Mouse (Mus musculus) large intestine, adult 2 months (tissue): ENCODE measurements at regions not wholly inside any gene's neighbourhood (a gene's known extent, or its start where the extent isn't known, plus 50 kb on each side); places are given as distances from the start of the nearest gene placed in this dataset.

Source experiments
- DNase-seq: peaks from one replicate; pipeline ENCODE4 v3.0.0-alpha.2; 2012; ENCODE audit warnings: low read depth, low spot score
- WGBS: fragments of 180-500 bp; shearing (Covaris S2); methylation state at CpG from one replicate; pipeline ENCODE4 v1.1.7; 2018; 5-methylcytosine and 5-hydroxymethylcytosine counted together

DNA sequence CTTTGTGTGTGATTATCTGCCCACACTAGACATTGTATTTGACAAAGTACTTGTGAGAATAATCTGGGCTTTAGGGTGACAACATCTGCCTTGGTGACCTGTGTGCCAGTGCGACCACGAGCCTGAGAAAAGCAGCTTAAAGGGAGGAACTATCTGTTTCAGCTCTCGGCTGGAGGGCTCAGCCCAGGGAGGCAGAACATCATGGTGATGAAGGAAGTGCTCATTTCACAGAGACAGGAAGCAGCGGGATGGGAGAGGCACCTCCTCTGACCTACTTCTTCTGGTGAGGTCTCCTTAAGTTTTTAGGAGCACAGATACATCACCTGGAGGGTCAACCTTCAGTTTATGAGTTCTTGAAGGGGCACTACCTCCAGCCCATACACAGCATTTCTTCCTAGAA, 89.8 kb downstream of the Kif26a start:
- DNase-seq = no peak
- 64% methylated on average over 4 of the region's 4 CpGs for WGBS

DNA sequence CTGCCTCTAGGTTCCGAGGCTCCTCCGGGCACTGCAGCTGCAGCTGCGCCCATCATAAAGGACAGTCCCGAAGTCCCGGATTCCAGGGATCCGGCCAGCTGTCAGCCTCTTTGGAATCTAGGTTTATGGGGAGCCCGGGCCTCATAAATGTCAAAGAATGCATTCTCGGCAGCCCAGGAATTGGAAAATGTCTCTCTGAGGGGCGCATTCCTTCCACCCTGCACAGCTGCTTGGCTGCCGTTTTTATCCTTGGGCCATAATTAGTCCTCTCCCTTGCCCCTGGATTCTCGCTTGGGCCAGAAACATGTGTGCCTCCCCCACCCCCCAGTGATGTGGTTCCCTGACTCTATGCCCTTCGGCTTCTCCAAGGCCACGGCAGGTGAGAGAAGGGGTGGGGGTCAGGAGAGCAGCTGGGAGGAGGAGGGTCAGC, 91.1 kb downstream of the Kif26a start:
- DNase-seq = no peak
- 12% methylated on average over 13 of the region's 13 CpGs for WGBS

DNA sequence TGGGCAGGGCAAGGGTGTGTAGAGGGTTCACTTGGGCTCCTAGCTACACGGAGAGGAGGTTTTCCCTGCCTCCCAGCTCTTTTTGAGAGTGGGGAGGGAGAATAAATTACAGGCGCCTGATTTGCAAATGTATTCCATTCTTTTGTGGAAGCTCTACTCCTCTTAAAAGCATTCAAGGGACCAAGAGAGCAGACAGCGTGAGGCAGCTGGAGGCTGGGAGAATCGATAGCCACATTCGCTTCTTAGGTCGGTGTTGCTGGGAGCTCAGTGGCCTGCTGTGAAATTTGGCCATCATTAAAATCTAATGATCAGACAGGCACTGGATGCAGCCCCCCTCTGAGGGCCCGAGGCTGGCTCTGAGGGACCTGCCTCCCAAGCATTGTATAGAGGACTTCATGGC, 92.8 kb downstream of the Kif26a start:
- 57% methylated on average over 7 of the region's 7 CpGs for WGBS
- no peak for DNase-seq

DNA sequence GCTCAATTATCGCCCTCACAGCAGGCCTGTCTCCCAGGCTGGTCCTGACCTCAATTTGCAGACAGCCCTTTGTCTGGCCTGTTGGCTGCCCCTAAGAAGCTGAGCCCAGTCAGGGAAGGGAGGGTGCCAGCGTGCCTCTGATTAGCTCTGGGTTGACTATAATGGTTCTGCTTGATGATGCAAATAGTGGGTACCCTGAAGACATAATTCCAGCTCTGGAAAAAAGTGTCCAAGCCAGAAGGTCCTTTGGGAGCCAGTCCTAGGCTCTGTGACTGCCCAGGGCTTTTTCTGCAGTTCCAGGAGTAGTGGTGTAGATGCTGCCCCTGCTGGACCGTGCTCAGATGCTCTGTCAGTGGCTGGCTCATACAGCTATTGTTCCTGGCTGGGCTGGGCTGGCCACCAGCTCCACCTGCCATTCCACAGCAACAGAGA, 95.7 kb downstream of the Kif26a start:
- no peak for DNase-seq

DNA sequence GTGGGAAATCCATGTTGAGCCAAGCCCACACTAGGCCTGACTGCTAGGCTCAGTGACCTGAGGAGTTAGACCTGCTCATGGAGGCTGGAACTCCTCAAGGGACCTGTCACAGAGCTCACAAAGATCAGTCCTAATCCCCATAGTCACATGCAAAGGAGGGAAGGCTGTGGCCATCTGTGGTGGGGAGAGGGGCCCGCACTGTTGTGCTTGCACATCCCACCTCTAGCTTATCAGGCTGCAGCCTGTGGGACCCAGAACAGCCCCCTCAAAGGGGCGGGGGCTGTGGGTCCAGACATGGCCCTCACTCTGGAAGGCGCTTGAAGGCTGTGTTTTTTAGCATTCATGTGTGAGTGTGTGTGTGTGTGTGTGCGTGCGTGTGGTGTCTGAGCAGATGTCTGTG, 97.2 kb downstream of the Kif26a start:
- no peak for DNase-seq
- WGBS = 81% methylated on average over 5 of the region's 5 CpGs

More for the DNA sequence above, 95.7 kb downstream of the Kif26a start:
- WGBS = 22% methylated on average over 3 of the region's 3 CpGs

DNA sequence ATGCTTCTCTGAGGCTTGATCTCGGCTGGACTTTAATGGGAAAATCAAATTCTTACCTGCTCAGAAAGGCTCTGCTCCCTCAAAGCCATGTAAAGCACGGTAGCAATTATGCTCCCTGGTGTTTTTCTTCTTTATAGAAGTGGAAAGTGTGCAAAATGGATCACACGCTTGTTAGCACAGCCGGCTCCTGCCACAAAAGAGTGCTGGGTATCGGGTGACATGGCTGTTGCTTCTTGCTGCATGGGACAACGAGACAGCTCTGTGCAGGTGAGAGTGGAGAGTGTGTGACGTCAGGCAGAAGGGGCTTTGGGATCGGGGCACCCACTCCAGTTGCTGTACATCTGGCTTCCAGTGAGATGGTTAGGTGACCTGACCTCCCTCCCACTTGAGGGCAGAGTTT, 104.9 kb downstream of the Kif26a start:
- 64% methylated on average over 8 of the region's 8 CpGs for WGBS
- DNase-seq = no peak

DNA sequence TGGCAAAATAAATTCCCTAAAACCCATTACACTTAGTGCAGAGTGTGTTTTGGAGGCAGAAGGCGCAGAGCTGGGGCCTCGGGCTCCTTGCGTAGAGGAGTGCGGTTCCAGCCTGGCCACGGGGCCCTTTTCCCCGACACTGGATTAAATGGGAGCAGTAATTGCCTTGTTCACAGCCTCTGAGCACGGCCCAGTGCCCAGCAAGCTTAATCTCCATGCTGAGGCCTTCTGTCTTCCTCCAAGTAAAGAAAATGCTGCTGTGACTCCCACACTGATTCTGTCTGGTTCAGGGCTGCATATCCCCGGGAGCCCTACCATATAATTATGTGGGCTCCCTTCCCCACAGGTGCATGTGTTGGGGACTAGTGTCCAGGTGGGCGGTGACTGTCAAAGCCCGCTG, 107.5 kb downstream of the Kif26a start:
- no peak for DNase-seq
- whole genome bisulfite sequencing = 67% methylated on average over 10 of the region's 10 CpGs

DNA sequence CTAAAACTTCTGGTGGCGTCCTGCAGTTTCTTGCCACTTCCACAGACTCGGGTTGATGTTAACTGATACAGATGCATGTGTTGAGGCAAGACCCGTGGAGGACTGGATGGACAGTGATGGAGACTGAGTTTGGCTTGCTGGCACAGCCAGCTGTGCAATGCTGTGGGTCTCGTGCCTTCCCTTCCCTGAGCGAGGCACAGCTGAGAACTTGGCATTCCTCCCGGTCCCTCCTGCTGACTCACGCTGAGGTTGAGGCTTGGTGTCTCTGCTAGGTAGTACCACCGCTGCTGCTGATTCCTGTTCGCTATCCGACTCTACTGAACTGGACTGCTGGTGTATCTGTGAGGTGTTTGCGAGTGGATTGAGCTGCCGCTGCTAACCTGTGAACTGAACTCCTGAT, 109.2 kb downstream of the Kif26a start:
- no peak for DNase-seq

DNA sequence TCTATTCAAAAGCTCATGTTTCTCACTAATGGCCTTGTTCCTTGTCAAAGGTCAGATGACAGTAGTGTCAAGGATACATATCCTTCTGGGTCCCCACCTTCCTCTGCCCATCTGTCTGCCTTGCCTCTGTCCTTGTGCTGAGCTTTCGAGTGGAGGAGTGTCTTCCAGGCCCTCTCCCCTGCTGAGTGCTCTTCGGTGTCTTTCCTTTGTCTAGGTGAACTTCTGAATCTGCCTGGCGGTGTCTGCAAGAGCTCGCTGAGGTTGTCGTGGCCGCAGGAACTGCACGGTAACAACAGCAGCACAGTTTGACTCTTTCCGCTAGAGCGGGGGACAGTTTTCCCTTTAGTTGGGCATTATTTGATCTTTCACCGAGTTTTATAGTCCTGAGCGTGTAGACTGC, 111.7 kb downstream of the Kif26a start:
- 62% methylated on average over 11 of the region's 11 CpGs for WGBS
- DNase-seq = no peak

More for the DNA sequence above, 109.2 kb downstream of the Kif26a start:
- 75% methylated on average over 12 of the region's 12 CpGs for WGBS

DNA sequence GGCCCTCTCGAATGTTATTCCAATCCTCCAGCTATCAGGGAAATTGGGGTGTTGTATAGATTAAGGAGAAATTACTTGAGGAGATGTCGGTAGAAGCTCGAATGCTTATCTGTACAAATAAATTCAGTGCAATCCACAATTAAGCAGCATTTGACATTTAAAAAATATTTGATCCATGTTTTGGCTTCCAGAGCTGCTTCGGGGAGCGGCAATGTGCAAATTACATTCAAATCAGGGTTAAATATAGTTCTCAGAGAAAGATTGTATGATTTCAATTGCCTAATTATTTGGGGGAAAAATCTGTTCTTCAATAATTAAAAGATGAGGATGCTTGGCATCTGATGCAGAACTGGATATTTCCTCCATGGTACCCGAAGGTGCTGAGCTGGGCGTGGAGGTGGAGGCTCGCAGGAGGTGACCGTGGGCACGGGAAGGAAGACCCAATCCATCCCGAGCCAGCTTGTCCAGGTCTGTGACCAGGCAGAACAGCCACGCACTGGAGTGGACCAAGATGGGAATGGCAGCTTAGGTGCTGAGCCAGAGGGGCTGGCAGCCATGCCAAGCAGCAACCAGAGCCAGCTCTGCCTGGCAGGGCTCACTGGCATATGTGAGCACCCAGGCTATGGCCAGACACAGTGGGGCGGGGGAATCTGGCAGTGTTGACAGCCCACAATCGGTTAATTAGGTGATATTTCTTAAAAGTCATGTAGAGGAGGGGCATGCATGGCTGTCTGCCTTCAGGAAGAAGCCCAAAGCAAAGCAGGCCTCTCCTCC, 117.5 kb downstream of the Kif26a start:
- WGBS = 81% methylated on average over 14 of the region's 14 CpGs
- DNase-seq = no peak

DNA sequence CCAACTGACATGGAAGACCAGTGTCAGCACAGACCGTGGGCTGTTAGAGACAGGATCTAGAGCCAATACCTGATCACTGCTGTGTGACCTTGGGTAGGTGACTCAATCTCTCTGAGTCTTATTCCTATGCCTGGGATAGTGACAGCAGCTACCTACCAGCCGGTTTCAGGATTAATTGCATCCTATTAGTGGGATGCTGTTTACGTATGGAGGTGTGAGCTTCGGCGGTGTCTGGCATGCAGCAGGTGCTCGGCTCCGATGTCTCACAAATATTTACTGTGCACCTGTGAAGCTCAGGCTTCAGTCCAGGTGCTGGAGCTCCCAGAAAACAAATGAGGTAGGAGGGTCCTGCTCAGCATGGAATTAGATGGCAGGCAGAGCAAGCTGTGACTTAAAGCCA, 118.2 kb downstream of the Kif26a start:
- 50% methylated on average over 7 of the region's 7 CpGs for WGBS
- no peak for DNase-seq

DNA sequence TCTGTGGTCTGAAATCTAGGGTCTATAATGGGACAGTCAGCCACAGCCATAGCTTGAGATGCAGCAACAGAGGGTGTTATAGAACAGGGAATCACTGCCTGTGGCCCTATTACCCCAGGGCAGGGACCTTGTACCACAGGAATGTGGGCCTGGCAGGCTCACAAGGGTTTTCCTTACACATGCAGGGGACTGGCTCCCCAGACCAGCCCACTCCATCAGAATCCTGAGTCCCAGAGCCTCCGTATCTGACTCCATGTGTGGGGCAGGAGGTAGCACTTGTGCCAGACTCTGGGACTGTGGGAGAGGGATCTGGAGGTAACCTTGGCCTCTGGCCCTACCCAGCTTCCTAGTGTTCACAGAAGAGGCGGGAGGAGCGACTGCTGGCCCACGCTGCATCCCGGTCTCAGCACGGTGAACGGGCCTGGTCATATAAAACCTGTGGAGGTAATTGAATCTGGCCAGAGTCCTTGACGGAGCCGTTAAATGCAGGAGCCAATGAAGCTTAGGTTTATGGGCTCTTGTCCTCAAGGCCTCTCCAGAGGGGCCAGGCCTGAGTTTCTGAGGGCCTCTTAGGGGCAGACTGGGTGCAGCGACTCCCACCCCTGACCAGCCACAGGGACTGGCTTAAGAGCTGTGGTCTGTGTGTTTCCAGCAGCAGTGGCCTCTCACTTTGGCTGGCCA, 119.4 kb downstream of the Kif26a start:
- no peak for DNase-seq
- 25% methylated on average over 10 of the region's 10 CpGs for WGBS

DNA sequence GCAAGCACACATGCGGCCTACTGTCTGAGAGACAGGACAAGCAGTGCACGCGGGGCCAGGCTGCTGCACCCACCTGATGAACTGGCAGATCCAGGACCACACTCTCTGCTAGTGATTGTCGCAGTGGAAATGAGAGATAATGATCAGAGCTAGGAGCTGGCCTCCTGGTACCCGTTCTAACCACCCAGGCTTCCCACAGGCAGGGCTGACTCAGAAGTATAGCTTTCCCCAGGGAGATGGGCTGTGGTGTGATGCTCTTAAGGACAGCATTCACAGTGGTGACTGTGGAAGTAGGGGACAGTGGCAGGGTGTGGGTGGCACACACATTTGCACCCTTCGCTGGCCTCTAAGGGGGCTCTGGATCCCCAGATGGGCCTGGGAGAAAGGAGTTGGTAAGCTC, 128.0 kb downstream of the Kif26a start:
- DNase-seq = no peak
- 75% methylated on average over 6 of the region's 6 CpGs for WGBS

DNA sequence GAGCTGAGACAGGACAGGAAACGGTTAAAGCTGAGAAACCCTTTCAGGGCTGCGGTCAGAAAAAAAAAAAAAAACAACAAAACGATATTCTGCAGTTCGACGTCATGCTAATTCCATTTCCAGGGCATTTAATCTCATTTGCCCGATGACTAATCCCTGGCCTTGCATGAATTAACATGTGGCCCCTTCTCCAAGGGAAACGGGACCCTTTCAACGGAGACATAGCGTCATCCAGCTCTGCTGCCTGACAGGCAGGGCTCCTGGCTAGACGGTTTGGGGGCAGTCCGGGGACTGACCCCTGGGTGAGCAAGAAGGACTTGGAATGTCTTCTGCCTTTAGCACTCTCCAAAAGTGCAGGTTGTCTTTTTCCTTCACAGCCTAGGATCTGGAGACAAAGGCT, 128.7 kb downstream of the Kif26a start:
- 42% methylated on average over 11 of the region's 11 CpGs for WGBS
- DNase-seq = no peak

DNA sequence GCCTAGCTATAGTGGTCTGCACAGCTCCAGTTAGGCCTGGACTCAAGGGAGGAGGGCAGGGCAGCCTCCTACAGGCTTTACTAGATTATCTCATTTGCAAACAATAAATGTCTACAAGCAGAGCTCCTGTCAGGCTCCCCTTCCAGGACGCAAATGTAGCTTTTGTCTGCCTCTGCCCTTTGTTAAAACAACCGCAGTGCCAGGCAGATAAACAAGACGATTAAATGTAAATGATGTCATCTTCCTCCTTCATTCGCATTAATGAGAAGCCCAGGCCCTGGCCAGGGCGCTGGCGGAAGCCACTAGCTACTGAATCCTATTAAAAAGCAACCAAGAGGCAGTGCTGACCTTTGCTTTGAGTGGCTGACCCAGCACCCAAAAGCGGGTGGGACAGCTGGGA, 130.6 kb downstream of the Kif26a start:
- DNase-seq = no peak
- WGBS = 28% methylated on average over 7 of the region's 7 CpGs

DNA sequence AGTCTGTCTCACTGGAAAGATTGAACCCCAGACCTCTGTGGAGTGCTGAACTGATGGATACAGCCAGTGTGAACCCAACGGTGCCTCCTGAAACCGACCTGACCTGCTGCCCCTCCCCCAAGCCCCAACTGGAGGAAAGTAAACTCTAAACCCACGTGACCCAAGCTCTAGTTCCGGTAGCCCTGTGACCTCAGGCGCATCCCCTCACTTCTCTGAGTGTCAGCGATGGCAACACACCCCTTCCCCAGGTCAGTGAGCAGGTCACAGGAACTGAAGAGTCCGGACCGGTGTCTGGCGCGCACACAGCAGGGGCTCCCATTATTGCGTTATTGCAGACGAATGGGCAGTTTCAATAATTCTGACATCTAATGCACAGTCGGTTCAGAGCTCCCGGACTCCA, 131.5 kb downstream of the Kif26a start:
- DNase-seq = no peak
- 63% methylated on average over 14 of the region's 14 CpGs for WGBS

DNA sequence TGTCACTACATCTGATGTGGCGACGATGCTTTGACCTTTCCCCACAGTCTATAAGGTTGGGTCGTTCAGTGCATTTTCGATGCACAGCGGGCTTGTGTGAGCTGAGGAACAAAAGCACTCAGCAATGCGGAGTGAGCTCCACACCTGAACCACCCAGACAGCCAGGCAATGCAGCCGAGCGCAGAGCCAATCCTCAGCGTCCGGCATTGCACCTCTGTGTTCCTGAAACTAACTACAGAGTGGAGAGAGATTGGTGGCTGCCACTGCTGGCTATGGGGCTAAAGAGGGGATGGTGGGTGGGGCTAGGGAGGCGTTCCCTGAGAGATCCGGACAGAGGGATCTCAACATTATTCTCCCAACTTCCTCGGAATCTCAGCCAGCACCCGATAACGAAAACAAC, 139.1 kb downstream of the Kif26a start:
- WGBS = 40% methylated on average over 15 of the region's 15 CpGs
- DNase-seq = no peak

DNA sequence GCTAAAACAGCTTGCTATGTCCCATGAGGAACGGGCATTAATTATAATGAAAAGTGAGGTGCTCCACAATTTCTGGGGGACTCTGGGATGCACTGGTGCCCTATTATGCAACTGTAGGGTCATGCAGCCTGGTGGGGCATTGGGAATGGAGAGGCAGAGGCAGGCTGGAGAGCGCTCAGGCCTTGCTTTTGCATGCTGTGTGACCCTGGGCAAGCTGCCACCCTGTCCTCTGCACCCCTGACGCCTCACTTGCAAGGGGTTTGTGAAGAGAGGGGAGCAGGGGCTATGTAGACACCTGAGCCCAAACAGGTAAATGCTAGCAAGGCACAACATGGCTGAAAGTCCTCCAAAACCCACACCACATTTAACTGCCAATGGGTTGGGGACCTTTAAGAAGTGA, 142.8 kb downstream of the Kif26a start:
- no peak for DNase-seq
- 81% methylated on average over 3 of the region's 3 CpGs for WGBS

DNA sequence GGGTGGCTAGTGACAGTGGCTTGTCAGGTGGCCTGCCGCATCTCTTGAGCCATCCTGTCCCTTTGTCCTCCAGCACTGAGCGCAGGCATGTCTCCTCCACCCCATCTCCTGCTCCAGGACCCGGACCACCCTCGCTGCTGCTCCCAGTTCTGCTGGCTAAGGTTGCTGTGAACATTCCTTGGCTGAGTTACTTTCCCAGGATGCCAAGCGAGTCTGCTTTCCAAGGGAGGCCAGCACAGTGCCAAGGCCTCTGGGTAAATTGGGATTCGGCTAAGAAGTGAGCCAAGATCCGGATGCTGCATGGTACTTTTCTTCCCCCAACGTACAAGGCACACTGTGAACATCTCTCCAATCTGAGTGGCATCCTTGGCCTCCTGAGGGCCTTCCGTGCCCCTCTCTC, 144.3 kb downstream of the Kif26a start:
- WGBS = 86% methylated on average over 9 of the region's 9 CpGs
- DNase-seq = no peak

DNA sequence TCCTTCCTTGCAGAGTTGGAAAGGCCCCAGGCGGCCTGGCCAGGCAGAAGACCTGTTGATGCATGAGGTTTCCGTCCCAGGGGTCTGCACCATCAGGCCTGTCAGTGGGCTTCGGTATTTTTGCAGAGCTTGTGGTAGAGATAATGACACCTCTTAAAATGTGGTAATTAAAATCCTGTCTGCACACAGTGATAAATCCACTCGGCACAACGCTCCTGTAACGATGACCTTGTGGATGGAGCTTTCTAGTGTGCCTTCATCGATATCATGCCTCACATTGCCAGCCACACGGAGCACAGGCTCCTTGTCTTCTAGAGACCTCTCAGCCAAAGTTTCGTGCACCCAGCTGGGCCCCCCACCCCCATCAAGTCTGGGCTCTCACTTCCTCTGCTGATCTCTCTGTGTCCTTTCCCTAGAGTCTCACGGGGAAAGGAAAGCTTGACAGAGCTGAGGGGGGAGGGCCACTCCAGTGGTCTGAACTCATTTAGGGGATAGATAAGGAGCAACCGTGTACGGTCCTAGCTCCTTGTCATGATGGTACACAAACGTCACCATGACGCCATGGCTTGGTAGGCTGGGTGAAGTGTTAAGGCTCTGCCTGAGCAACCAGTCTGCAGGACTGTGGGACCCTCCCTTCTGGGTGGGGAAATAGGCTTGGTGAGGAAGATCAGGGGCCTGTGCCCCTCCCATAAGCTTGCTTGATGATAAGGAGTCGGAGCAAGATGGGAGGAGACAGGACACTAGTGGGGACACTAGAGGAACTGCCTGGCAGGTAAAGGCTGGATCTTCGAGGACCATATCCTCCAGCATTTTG, 145.9 kb downstream of the Kif26a start:
- 57% methylated on average over 16 of the region's 16 CpGs for WGBS

DNA sequence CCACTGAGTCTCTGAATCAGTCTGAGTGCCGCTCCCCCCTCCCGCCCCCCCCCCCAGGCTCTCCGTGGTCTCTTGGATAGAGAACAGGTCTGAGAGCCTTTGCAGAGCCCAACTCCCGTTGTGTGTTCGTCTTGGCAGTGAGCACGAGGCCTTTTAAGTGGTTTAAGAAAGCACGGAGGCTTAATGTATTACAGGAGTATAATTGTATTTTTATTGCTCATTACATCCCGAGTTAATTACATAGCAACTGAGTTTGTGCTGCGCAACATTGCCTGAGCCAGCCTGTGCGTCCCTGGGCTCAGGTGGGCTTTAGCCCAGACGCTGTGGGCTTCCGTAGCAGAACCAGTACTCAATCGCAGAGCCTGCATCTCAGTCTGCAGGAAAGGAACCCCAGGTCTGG, 147.1 kb downstream of the Kif26a start:
- WGBS = 40% methylated on average over 13 of the region's 13 CpGs
- DNase-seq = no peak

More for the DNA sequence above, 145.9 kb downstream of the Kif26a start:
- DNase-seq = no peak
